Mouse (Mus musculus) CD4-positive naive resting alpha-beta T cell, adult 57 days (primary cell): ENCODE data around the gene Tnfrsf1b. TPM values are rescaled to one million over a fixed set of nuclear protein-coding genes. Genes with fewer than 3 reads are reported as not detected.

Experiments used
- total RNA-seq: library from RNA; stranded (reverse); gene quantifications from one replicate; pipeline ENCODE4 v1.2.4, GENCODE M21; 2023

Tnfrsf1b gene
- total RNA-seq, result 20.4 TPM

GRCm38 (mm10) chr4:145246173-145247011, at the start of gene Tnfrsf1b:
Tnfrsf1b (minus strand) TSS chr4:145246870.

GRCm38 (mm10) chr4:145194559-145195162, 52.0 kb downstream of the Tnfrsf1b start, which contains the start of gene Vps13d:
Vps13d (minus strand) TSS chr4:145195005.

Other genes with a start within 250 kb of the Tnfrsf1b start
- gene Vps13d, start 51.9 kb downstream of the Tnfrsf1b start, total RNA-seq, result 58.6 TPM
- gene Tnfrsf8, start 68.3 kb upstream of the Tnfrsf1b start, total RNA-seq, result 0.27 TPM